Mouse (Mus musculus): ENCODE measurements around the gene S100a11.

S100a11 gene

GRCm38 (mm10) chr3:93520330-93521193 lies at the start of gene S100a11:
TSS of gene S100a11 (plus strand) at chr3:93520488.
- in situ Hi-C loops (cut with MboI, MseI): no loop called here

DNA sequence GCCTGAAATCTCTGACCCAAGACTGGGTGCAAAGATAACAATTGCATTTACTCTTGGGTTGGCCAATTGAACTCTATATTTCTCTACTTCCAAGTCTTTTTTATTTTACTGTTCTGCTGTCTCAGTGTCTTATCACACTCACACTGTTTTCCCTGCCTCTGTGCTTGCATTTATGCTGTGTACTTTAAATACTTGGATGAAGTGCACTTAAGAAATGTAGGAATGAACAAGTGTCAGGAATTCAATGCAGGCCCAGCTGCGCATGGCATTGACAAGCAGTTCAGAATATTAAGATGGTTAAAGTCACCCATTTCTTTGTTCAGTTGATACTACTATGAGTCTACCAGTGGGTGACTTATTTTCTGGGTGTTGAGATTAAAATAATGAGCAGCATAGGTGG lies 40.2 kb upstream of the S100a11 start:
- in situ Hi-C loops (cut with MboI, MseI): no loop called here

DNA sequence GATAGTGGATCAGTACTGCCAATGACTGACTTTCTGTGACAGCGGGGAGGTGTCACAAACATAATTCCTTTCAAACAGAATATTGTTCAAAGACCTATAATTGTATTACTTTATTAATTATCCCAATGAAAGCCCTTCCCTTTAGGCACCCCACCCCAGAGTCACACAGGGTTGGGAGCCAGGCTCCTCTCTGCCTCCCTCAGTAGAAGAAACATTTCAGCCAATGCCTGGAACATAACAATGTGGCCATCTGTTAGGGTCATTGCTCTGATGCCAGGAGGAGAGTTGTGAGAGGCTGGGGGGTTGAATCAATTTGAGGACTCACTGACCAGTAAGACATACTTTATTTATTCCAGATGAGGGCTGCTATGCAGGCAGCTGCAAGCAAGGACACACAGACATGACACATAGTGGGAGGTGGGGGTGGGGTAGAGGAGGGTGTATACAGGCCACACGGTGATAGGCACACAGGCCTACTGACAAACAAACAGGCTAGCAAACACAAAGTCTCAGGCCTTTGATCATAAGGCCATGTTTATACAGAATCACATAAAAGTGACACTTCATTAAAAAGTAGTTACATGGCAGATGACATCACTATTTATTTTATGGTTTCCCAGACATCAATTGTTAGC lies 38.2 kb upstream of the S100a11 start:
- in situ Hi-C loops (cut with MboI, MseI): no loop called here

GRCm38 (mm10) chr3:93485611-93486010 lies 34.7 kb upstream of the S100a11 start:
- in situ Hi-C loops (cut with MboI, MseI): no loop called here

GRCm38 (mm10) chr3:93488541-93488940 lies 31.7 kb upstream of the S100a11 start:
- in situ Hi-C loops (cut with MboI, MseI): no loop called here

DNA sequence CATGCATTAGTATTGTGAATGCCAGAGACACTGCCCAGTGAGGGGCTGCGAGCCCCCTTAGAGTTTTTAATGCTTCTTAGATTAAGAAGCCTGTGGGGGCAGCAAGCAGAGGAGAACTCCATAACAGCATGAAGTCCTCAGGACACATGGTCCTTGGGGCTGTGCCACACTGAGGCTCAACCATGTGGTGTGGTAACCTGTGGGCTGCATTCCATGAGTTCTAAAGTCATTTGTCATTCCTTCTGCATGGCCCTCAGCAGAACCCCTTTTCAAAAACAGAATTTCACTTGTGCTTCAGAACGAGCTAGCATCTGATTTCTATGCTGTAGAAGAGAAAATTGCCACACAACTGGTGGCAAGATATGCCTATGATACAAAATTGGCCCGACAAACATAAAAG lies 28.1 kb upstream of the S100a11 start:
- in situ Hi-C loops (cut with MboI, MseI): no loop called here

- in situ Hi-C loops (cut with MboI, MseI): no loop called here
Measured at GRCm38 (mm10) chr3:93493992-93494391, 26.3 kb upstream of the S100a11 start.

GRCm38 (mm10) chr3:93494774-93495173 lies 25.5 kb upstream of the S100a11 start:
- in situ Hi-C loops (cut with MboI, MseI): loop anchor here (5.0 kb wide), 1 partner anchor 132 kb away; no protein-coding TSS in a partner anchor

GRCm38 (mm10) chr3:93497131-93497530 lies 23.2 kb upstream of the S100a11 start:
- in situ Hi-C loops (cut with MboI, MseI): loop anchor here (5.0 kb wide), 1 partner anchor 135 kb away; no protein-coding TSS in a partner anchor

GRCm38 (mm10) chr3:93499129-93499528 lies 21.2 kb upstream of the S100a11 start:
- in situ Hi-C loops (cut with MboI, MseI): loop anchor here (5.0 kb wide), 1 partner anchor 137 kb away; no protein-coding TSS in a partner anchor

DNA sequence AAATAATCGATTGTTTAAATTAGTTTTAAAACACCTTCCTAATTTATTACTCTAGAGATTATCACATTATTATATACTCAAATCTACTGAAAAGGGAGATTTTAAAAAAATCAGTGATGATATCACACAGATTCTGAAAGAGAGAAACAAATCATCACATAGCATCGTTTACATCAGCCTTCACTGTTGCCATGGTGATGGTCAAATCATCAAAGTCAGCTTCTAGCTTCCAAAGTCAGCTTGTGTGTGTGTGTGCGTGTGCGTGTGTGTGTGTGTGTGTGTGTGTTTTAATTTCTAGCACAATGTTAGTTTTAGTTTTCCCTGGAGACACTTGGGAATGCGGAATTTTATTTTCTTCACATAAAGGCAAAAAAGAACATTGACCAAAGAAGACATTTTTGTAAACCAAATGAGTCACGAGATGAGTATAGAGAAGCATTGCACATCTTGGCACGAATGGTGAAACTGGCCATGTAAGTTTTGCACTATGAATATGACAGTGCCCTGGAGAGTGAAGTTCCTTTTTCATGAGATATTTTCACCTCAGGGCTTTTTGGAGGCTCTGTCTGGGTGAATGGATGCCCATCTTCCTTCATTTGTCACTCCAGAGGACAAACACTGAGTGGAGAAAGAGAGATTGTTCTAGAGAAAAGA lies 15.6 kb upstream of the S100a11 start:
- in situ Hi-C loops (cut with MboI, MseI): no loop called here

DNA sequence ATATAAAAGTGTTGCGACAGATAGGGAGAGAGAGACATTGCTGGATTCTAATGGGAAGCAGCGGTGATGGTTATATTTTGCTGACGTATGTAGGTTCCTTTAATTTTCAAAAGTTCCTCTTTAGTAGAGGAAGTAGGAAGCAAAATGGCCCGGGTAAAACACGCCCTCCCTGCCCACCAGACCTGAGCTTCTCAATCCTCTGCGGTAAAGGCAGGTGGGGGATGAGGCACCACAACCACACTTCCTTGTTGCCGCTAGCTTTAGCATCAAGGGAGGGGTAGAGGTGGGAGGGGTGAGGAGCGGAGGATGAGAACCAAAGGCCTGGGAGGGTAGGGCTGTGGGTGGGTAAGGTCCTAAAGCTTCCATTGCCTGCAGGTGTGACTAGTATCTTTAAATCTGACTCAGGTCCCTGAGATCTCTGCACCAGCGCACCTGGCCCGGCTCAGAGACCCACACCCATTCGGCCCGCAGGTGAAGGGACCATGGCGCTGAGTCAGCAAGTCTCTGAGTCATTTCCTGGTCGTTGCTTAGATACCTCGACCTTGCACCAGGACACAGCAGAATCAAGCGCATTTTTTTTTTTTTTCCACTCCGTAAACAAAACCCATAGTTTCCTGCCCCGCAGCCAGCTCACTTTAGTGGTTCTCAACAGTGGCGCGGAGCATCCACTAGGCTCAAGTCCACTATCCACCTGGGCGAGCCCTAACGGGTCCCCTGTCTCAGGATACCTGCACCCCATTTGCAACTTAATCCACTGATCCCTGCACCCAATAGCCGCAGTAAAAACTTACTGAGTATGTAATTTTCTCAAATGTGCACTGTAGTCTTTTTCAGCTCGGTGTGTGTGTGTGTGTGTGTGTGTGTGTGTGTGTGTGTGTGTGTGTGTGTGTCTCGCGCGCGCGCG lies 14.1 kb upstream of the S100a11 start:
- in situ Hi-C loops (cut with MboI, MseI): no loop called here

- in situ Hi-C loops (cut with MboI, MseI): no loop called here
Measured at GRCm38 (mm10) chr3:93506881-93507325, 13.4 kb upstream of the S100a11 start.

GRCm38 (mm10) chr3:93509301-93509700 lies 11.0 kb upstream of the S100a11 start:
- in situ Hi-C loops (cut with MboI, MseI): no loop called here

- in situ Hi-C loops (cut with MboI, MseI): loop anchor here (5.0 kb wide), 1 partner anchor 51 kb away; no protein-coding TSS in a partner anchor
Measured at GRCm38 (mm10) chr3:93511036-93511435, 9.3 kb upstream of the S100a11 start.

GRCm38 (mm10) chr3:93511801-93512200 lies 8.5 kb upstream of the S100a11 start:
- in situ Hi-C loops (cut with MboI, MseI): loop anchor here (5.0 kb wide), 1 partner anchor 50 kb away; no protein-coding TSS in a partner anchor

DNA sequence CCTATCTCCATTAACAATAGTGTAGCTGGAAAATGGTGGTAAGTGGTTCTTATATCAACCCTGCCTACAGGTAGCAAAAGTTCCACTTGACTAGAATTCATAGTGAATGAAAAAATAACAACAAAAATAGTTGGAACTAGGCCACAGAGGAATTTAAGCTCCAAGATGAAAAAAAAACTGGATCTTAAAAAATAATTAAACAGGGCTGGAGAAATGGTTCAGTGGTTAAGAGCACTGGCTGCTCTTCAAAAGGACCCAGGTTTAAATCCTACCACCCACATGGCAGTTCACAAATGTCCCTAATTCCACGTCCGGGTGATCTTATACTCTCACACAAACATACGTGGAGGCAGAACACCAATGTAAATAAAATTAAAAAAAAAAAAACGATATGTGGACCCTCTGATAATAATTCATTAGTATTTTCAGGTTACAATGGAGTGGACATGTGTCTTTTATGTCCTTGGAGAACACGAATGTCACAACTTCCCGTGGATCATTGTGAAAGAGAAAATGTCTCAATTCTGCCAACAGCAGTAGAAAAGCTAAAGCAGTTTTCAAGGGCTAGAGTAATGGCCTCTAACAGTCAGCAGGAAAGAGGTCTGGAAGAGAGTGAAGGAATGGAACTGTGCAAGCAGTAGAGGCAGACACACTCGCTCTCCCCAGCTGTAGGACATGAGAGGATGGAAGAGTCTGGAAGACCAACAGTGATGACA lies 7.7 kb upstream of the S100a11 start:
- in situ Hi-C loops (cut with MboI, MseI): loop anchor here (5.0 kb wide), 1 partner anchor 50 kb away; no protein-coding TSS in a partner anchor

GRCm38 (mm10) chr3:93514628-93515027 lies 5.7 kb upstream of the S100a11 start:
- in situ Hi-C loops (cut with MboI, MseI): loop anchor here (5.0 kb wide), 1 partner anchor 48 kb away; no protein-coding TSS in a partner anchor

DNA sequence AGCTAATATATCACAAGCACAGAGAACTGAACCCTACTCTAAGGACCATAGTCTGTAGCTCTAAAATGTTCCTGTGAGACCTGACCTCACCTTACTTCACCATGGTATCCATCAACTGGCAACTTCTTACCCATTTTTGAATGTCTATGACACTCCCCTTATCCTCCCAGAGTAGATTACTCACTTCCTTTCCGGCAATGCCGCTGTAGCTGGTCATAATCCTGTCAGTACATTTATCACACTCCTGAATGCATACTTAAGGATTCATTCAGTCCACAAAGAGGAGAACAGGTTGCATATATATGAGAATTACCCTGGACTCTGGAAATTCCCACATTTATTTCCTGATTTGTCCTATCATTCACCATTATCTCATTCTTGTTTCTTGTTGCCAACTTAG lies 2.9 kb upstream of the S100a11 start:
- in situ Hi-C loops (cut with MboI, MseI): no loop called here

GRCm38 (mm10) chr3:93519856-93520329 lies 395 bp upstream of the S100a11 start:
- in situ Hi-C loops (cut with MboI, MseI): no loop called here
